Mouse (Mus musculus) mouse embryonic stem cell (cell line): Measurements from ENCODE around the gene Atf6.

Source experiments
- in situ Hi-C, 2 experiments: fragments of 300-500 bp; cut with MboI; formaldehyde crosslinking; loops; 1 replicate in 1 of 2; 3 replicates in 1 of 2; pipeline ENCODE4 v1.14.3; 2019 to 2020; ENCODE audit warnings: low sequenced_read_pairs in 2 of 2, low pct_unique_long_range_greater_than_20kb in 1 of 2, mixed read lengths in 1 of 2; ENCODE audit not compliant: unreplicated experiment in 1 of 2

Atf6 gene

DNA sequence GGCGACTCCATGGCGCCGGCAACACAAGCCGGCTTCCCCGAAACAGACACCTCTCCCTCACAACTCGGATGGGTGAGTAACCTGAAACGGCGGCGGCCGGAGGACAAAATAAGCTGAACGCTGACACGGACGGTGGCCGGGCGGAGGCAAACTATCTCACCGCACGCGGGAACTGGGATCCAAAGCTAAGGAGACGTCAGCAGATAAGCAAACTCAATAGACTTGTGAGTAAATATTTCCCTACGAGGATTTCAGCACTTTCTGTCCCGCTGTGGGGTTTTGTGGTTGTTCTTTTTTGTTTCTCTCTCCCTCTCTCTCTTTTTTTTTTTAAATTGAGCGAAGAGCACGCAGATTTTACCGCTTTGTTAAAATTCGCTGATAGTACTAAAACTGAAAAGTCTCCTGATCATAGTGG, at the start of gene Atf6:
Gene Atf6, minus strand, starts transcription at position 81 of the 415 bp plus-strand sequence.
- in situ Hi-C loops: no loop called here

DNA sequence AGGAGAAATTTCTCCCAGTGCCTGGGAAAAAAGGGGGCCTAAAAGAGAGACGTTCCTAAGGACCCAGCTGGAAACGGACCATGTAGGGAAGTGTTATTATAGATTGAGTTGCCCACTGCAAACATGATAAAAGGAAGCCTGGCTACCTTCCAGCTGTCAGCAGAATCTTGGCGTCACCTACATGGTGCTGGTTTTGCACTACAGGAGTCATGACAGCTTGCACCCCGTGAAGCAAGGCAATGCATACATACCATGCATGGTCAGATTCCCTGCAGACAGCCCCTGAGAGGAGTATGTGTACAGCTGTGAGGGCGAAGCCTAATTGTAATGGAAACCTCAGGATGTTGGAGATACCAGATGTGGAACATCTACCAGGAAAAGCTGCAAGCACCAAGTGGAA, 48.1 kb upstream of the Atf6 start:
- in situ Hi-C loops: no loop called here

DNA sequence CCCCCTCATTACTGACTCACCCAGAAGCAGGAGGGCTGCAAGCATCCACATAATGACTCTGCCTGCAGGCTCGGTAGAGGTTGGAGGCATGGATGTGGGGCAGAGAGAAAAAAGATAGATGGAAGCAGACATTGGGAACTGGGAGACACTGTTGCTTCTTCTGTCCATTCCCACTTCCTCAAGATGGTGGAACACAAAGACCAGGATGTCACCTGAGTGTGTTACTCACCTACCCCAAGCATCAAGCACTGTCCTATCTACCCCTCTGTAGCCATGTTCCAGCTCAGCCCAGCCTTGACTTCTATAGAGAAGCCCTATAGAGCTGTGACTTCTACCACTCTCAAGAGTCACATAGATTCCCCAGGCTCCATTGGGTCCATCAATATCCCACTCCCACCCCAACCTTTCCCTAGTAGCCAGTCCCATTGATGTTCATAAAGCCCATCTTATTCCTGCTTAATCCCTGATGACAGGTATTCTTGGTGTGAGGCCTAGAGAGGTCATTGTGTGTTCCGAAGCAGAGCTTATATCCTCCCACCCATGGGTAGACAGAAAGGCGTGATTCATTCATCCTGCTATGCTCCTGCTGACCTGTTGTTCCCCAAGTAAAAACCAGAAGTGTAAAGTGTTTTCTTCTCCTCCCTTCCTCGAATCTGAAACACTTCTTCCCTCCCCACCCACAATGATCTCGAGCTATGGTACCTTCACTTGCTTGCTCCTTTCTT, 45.5 kb upstream of the Atf6 start, which contains the start of gene Fcrlb:
Gene Fcrlb, minus strand, starts transcription at position 51 of the 725 bp plus-strand sequence.
- in situ Hi-C loops: no loop called here

DNA sequence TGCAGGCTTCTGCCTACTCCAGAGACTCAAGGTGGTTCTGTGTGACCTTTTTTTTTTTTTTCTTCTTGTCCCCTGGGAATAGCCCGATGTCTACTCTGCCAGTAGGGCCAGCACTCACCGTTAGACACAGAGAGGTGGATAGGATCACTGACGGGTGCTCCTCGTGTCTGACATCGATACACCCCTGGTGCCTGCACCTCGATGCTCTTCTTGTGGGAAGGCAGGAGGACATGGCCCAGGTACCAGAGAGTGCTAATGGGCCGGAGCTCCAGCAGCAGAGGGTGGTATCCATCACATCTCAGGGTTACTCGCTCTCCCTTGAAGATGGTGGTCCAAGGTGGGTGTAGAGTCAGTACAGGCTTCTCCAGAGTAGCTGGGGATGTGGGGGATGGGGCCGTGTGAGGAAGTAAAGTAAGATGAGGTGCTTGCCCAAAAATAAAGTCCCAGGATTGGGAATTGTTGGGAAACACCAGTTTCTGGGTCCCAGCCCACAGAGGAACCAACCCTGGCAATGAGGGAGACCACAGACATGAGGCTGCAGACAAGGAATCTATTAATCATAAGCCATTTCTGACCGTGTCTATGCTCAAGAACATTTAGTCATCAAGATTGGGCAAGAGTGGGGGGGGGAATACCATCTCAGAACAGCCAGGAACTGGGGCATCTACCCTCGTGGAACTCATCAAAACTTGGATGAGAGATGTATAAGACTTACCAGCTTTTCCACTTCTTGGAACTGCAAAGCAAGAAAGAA, 44.5 kb upstream of the Atf6 start:
- in situ Hi-C loops: no loop called here

DNA sequence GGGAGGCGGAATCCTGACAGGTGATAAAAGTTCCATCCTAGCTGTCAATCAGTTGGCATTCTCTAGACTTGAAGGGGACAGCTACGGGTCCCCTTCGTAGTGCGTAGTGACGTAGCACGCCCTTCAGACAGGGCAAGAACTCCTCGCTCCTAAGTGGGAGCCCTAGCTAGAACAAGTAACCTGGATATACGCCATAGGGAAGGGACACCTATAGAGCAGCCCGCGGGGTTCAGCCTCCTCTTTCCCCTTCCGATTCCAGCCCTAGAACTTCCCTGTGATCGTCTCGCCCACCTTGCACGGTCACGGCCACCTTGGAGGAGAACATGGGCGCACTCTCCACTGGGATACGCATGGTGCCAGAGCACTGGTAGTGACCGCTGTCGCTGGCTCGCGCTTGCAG, 40.8 kb upstream of the Atf6 start:
- in situ Hi-C loops: loop anchor here (5.0 kb wide), 1 partner anchor 74 kb away; no protein-coding TSS in a partner anchor

DNA sequence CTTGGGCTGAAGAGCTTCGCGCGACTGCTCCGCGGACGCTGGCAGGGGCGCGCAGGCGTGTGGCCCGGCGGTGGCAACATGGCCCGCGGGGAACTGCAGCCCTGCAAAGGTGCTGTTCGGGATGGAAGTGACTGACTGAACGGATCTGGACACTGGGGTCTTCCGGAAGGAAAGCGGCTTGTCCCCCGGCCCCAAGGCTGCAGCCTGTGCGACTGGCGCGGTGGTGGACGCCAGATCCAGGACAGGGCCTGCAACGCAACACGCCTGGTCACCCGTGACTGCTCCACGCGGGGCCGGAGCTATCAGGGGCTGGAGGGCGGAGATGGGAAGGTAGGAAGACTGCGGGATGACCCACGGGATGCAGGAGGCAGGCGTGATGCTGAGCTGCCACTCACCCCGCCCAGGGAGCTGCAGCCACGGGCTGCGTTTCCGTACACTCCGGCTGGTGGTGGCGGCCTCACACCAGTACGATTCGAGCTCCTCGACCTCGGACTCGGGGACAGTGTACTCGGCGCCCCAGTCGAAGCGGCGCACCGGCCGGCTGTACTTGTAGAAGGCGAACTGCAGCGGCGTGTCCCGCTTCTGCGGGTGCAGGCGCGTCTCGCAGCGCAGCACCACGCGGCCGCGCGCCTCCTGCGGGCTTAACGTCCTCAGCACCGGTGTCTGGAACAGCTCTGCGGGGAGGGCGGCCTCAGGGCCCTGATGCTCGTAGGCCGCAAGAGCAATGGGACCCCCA, 40.1 kb upstream of the Atf6 start:
- in situ Hi-C loops: loop anchor here (5.0 kb wide), 1 partner anchor 75 kb away; no protein-coding TSS in a partner anchor

DNA sequence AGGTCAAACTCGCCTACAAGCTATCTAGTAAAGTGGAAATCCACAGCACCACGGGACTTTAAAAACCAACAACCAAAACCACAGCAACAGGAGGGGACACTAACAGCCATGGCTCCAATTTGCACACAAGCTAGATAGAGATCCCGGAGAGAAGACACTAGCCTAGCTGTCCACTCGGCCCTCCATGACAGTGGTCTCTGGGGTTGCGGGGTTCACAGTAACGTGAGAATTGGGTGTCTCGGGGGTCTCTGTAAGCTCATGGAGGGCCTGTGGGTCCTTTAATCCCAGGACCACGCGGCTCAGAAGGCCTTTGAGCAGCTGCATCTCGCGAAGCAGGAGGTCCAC, 39.5 kb upstream of the Atf6 start:
- in situ Hi-C loops: loop anchor here (5.0 kb wide), 1 partner anchor 75 kb away; no protein-coding TSS in a partner anchor

DNA sequence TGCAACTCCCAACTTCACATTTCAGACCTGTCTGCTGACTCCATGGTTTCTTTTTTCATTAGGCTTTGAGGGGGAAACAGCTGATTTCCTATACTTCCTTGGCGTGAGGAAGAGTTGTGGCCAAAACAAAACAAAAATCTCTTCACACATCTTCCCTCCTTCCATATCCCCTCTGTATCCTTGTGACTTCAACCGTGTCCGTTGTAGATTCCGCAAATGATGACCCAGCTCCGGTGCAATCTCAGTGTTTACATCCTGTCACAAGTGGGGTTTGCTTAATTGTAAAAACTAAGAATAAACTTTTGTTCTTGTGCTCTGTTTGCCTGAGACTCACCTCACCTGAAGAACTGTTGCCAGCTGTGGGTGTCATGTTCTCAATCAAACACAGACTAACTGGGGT, 35.9 kb upstream of the Atf6 start:
- in situ Hi-C loops: no loop called here

DNA sequence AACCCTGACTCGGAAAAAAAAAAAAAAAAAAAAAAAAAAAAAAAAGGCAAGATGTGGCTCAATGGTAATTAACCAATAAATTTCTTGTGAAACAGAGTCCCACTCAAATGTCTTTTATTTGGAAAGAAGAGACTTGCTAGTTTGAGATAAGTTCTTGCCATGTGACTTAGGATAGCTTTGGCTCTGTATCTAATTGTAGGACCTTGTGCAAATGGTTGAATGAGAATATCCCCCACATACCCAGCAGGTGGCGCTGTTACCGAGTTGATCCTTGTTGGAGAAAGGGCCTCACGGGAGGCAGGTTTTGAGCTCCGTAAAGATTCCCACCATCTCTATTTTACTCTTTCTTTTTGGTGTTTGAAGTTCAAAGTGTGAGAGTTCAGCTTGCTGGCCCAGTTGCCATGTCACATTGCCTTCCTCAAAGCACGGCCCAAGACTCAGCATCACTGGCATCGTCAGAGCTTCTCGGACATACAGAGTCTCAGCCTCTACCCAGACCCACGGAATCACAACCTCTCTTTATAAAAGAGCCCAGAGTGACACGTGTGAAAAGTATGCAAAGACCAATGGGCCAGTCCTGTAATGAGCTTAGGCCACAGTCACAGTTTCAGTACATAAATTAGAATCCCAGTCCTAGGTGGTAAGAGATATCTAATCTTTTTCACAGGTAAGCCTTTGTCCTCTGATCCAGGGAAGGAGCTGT, 34.1 kb upstream of the Atf6 start:
- in situ Hi-C loops: no loop called here

DNA sequence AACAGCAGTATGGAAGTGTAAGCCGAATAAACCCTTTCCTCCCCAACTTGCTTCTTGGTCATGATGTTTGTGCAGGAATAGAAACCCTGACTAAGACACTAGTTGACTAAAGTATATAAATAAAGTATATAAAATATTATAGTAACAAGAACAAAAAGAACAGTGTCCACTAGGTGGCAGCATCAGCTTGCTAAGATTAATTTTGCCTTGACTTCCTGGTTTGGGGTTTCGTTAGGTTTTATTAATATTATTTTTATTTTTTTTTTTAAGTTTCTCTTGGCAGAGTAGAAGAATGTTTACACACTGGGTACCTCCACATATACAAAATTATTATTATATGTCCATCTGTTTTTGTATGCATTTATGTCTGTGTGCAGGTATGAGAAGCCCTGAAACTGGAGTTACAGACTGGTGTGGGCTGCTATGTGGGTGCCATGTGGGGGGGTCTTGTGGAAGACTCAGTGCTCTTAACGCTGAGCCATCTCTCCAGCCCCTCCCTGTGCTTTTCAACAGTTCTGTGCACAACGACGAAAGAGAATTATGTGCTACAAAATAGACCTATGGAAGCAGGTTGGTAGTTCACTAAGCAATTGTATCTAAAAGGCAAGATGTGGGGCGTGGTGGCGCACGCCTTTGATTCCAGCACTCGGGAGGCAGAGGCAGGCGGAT, 33.4 kb upstream of the Atf6 start:
- in situ Hi-C loops: no loop called here

DNA sequence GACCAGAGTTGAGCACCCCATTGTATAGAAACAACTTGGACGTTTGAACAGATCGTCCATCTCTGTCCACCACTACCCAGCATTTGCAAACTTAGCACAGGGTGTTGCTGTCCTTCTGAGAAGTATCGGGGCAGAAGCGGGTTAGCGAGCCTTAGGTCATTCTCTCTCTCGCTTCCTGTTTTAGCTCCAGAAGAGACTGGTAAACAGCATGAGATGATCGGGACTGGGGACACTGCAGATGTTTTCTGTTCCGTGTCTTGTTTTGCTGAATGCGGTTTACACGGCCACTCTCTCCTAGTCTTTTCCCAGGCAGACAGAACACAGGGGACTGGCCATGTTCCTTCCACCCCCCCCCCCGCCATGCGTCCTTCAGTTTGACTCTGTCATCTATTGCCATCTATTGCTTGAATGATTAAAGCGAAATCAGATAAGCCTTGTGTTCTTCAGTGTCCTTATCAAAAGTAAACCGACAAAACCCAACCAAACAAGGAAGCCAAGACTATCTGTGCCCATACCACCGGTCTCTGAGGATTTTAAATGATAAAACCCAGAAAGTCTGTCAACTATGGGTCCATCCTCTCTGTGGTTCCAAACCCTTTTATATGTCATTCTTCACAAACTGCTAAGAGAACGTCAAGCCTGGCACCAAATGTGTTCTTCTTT, 31.0 kb upstream of the Atf6 start:
- in situ Hi-C loops: no loop called here

DNA sequence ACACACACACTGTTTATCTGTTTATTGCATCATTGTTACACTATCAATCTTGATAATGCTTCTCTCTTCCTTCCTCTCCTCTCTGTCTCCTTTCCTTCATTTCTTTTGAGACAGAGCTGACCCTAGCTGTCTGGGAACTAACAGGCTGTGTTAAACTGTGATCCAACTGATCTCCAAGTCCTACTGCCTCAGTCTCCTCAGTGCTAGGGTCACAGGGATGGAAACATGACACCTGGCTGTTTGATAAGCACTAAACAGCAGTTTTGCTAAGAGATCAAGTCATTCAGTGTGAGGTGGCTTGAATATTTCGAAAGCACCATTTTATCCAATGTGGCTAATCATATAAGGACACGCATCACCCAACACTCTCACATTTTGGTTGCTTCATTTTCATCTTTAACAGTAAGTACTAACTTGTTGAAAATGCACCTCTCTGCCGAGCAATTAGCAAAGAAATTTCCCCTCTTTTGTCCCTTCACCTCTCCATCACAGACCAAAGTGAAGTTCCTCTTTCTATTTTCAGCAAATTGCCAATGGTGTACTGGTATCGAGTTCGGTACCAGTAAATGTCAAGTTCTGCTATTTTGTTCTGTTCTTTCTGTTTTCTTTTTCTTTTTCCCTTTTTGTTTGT, 29.2 kb upstream of the Atf6 start:
- in situ Hi-C loops: no loop called here

DNA sequence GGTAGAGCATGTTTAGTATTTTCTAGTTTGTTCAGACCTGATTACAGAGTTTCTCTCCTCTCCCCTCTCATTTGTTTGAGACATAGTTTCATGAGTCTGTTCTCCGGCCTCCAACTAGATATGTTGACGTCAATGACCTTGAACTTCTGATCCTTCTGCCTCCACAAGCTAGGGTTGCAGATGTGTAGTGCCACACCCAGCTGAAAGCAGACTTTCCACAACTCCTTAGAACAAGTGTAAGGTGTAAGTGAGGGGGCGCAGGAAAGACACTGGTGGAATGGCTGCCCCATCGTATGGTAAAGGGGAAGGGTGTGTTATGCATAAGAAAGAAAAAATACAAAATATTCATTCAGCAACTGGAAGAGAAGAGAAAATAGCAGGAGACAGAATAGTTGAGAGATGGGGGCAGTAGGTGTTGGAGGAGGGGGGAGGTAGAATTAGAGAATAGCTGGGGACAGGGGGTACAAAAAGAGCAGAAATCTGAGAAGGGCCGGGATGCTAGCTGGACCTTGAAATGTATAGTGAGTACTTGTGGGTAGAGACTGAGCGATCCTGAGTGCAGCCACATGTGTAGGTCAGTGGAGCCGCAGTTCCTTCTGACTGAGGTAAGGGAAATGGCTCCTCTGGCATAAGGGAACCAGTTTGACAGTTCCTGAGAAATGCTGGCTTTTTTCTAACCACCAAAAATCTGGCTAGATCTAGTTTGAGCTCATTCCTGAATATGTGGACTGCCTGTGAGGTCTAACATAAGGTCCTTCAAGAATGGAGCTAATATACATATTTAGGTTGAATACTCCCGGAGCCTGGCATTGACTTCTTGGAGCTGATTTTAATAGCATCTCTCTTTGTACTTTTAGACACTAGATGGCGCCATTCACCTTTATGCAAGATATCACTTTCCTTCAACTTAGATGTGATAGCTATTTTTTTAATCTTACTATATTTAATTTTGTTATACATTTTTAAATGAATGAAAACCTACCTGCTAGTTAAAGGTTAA, 27.3 kb upstream of the Atf6 start:
- in situ Hi-C loops: no loop called here

DNA sequence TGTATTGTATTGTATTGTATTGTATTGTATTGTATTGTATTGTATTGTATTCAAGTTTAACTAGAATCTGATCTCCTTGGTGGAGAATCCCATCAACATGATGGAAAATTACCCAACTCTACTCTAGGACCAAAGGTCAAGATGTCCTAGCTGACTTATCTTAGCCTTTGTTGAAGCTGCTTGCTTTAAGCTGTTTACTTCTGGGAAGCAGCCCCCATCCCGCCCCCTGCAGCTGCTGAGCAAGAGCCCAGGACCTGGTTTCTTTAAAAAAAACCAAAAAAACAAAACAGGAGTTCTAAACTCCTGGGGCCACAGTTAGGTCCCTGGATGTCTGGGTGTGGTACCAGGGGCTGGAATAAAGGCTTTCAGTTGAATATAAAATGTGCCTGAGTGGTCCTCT, 24.7 kb upstream of the Atf6 start:
- in situ Hi-C loops: no loop called here

DNA sequence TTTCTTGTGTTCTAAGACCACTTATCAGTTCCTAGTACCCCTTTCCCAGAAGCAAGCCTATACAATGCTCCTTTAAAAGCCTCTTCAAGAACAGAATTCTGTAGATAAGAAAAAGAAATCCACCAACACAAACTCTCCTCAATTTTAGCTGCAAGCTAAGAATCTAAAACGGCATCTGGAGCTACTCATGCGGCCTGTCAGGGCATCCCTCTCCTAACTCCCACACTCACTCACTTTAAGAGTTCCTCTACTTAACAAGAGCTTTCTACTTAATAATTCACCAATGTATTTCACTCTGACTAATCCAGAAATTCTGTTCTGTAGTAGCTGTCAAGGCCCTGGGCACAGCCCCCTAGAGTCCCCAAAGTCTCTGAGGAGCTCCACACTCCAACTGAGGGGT, 24.1 kb upstream of the Atf6 start:
- in situ Hi-C loops: no loop called here

DNA sequence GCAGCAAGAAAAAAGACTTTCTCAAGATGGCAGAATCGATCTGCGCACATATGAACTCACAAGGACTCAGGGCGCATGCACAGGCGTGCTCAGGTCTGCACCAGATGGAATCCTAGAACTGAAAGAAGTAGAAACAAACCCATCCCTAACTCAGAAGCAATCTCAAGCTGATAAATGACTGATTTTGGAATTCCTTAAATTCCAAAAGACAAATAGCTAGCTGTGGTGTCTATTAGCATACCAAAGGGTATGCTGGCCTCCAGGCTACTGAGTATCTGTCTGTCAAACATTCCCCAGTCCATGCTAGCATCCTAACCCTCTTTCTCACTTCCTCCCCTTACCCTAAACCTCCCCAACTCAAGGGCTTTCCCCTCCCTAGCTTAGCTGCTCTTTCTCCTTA, 21.7 kb upstream of the Atf6 start:
- in situ Hi-C loops: no loop called here
